ENCODE assay signal across 8 mouse cellular contexts in the genomic region with DNA sequence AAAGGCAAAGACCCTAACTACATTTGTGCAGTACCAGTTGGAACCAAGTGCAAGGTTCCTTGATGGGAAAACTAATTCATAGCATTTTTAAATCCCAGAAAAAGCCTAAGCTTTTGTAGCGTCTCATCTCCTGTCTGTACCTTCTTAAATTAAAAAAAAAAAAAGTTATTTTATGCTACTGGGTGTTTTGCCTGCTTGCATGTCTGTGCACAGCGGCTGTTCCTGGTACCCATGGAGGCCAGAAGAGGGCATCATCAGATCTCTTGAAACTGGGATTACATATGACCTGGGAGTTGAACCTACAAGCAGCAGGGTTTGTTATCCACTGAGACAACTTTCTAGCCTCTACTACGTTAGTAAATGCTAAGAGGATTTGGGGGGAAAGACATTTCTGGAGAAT.
A peak's percentile ranks its signal among the peaks of the same experiment; 100 is the strongest.
DNase-seq lines count a peak whose midpoint lies in the region; ATAC-seq and TF ChIP-seq lines count a peak whose summit lies in the region.

No protein-coding gene starts in this region.

- no peak for TF ChIP-seq EP300 in heart, postnatal 0 days (IDR thresholded peaks at IDR 0.05; ENCODE audit: low read depth)
- TF ChIP-seq EP300 in liver, embryonic 14.5 days (IDR thresholded peaks at IDR 0.05; ENCODE audit: low read depth): no peak

- H3K4me1 ChIP-seq in lung, embryonic 15.5 days: peaks cover 12% of the 10 kb centered on the region
- H3K4me1 ChIP-seq in heart, postnatal 0 days (ENCODE audit: control insufficient read depth, insufficient read depth): peaks cover 9% of the 10 kb centered on the region; the same call in 1 of the 2 replicates
- H3K4me1 ChIP-seq in liver, embryonic 14.5 days (replicated peaks; ENCODE audit: control insufficient read depth in 2 of 2, insufficient read depth in 2 of 2, low read length in 1 of 2): peaks cover 20 to 24% of the 10 kb centered on the region in 2 experiments

- H3K4me3 ChIP-seq in lung, embryonic 15.5 days: peak overlapping the region; percentile 48
- H3K4me3 ChIP-seq in heart, postnatal 0 days (ENCODE audit: low read depth, low read length): peak overlapping the region; percentile 56
- peak overlapping the region; percentile 43 to 79 for H3K4me3 ChIP-seq in liver, embryonic 14.5 days (ENCODE audit: insufficient read depth in 1 of 2, low read depth in 2 of 2, low read length in 2 of 2)

- peak overlapping the region; percentile 55; the same call in 1 of the 2 replicates for H3K9ac ChIP-seq in lung, embryonic 15.5 days
- peak overlapping the region; percentile 67 for H3K9ac ChIP-seq in heart, postnatal 0 days (replicated peaks; ENCODE audit: low read depth, low read length)
- H3K9ac ChIP-seq in liver, embryonic 14.5 days (replicated peaks): peak overlapping the region; percentile 96

- DNase-seq in lung, postnatal 36 days: no peak
- peak; percentile 77 for DNase-seq in brain, adult 2 months (ENCODE audit: low read depth, low spot score)
- no peak for DNase-seq in heart, postnatal 0 days (ENCODE audit: low spot score)
- DNase-seq in liver, embryonic 14.5 days (ENCODE audit: low read depth in 3 of 3, low spot score in 3 of 3): no peak
- DNase-seq in thymus, postnatal 4 days: peak; percentile 55
- no peak for DNase-seq in testis, postnatal 10 days (ENCODE audit: low spot score)
- no peak for DNase-seq in urinary bladder, postnatal 36 days (ENCODE audit: low spot score in 2 of 2)

- H3K27me3 ChIP-seq in lung, embryonic 15.5 days: no peaks in the 10 kb centered on the region
- no peaks in the 10 kb centered on the region for H3K27me3 ChIP-seq in heart, postnatal 0 days (ENCODE audit: control insufficient read depth, insufficient read depth, low read length)
- H3K27me3 ChIP-seq in liver, embryonic 14.5 days (ENCODE audit: control insufficient read depth, insufficient read depth, low read length): no peaks in the 10 kb centered on the region

- ATAC-seq in lung, embryonic 15.5 days (ENCODE audit: borderline replicate concordance, extremely low read depth, low FRiP score, low TSS enrichment): no peak
- no peak for ATAC-seq in heart, postnatal 0 days (ENCODE audit: insufficient read depth, low read depth)
- ATAC-seq in liver, embryonic 14.5 days (ENCODE audit: insufficient read depth): no peak

- no peaks in the 10 kb centered on the region for H3K36me3 ChIP-seq in lung, embryonic 15.5 days
- no peaks in the 10 kb centered on the region for H3K36me3 ChIP-seq in heart, postnatal 0 days (replicated peaks; ENCODE audit: control insufficient read depth, insufficient read depth, low read length)
- no peaks in the 10 kb centered on the region for H3K36me3 ChIP-seq in liver, embryonic 14.5 days (replicated peaks; ENCODE audit: control insufficient read depth, insufficient read depth, low read depth)

- peak overlapping the region; percentile 98 for H3K27ac ChIP-seq in lung, embryonic 15.5 days
- peak overlapping the region; percentile 96 for H3K27ac ChIP-seq in heart, postnatal 0 days (ENCODE audit: low read depth)
- H3K27ac ChIP-seq in liver, embryonic 14.5 days: peak overlapping the region; percentile 100

- WGBS in lung, embryonic 15.5 days: 21% methylated on average over 3 of the region's 3 CpGs
- 20% methylated on average over 3 of the region's 3 CpGs for WGBS in heart, postnatal 0 days
- 21% methylated on average over 3 of the region's 3 CpGs for WGBS in liver, embryonic 14.5 days (ENCODE audit: insufficient replicate concordance)

- H3K4me2 ChIP-seq in lung, embryonic 15.5 days: peak overlapping the region; percentile 89
- H3K4me2 ChIP-seq in heart, postnatal 0 days (ENCODE audit: low read depth, low read length): peak overlapping the region; percentile 91
- peak overlapping the region; percentile 99 for H3K4me2 ChIP-seq in liver, embryonic 14.5 days (ENCODE audit: low read depth)

- no peaks in the 10 kb centered on the region for H3K9me3 ChIP-seq in lung, embryonic 15.5 days
- H3K9me3 ChIP-seq in heart, postnatal 0 days (replicated peaks; ENCODE audit: control insufficient read depth, low read length): no peaks in the 10 kb centered on the region
- no peaks in the 10 kb centered on the region for H3K9me3 ChIP-seq in liver, embryonic 14.5 days (ENCODE audit: control insufficient read depth, low read length)

- no peak for TF ChIP-seq CTCF in heart, postnatal 0 days (IDR thresholded peaks at IDR 0.05; ENCODE audit: low read depth)
- peak; percentile 24; the same call in 1 of the 2 replicates for TF ChIP-seq CTCF in liver, embryonic 14.5 days (IDR thresholded peaks at IDR 0.05; ENCODE audit: low read depth)

Comparison
In these comparisons a context has a peak if more than half of its experiments do, and no peak if none do; other contexts are left out.
1. DNase-seq: peak in brain, adult 2 months (single experiment) and thymus, postnatal 4 days (single experiment); none in lung, postnatal 36 days (single experiment), heart, postnatal 0 days (single experiment), liver, embryonic 14.5 days (0 of 3), testis, postnatal 10 days (single experiment) and urinary bladder, postnatal 36 days (0 of 2).
2. Peak in every context shown above with its lines, with median percentiles within 50 percentile points of each other: H3K27ac ChIP-seq, H3K4me2 ChIP-seq, H3K4me3 ChIP-seq and H3K9ac ChIP-seq.